Mouse (Mus musculus) myocyte (in vitro differentiated cells): ENCODE measurements around the gene Stum.

Experiments used
- CEBPB ChIP-seq: IDR thresholded peaks from 2 replicates; pipeline ENCODE4 v1.6.1; 2011; ENCODE audit warnings: mild to moderate bottlenecking, moderate library complexity; ENCODE audit not compliant: poor library complexity, insufficient read depth, severe bottlenecking
- MAX ChIP-seq: IDR thresholded peaks from one replicate; pipeline ENCODE4 v1.6.1; 2011; ENCODE audit warnings: low read depth, mild to moderate bottlenecking, control low read depth
- MYOD1 ChIP-seq, 3 experiments: IDR thresholded peaks; one replicate each; pipeline ENCODE4 v1.6.1; 2011; ENCODE audit warnings: control low read depth in 2 of 3, low read depth in 2 of 3, mild to moderate bottlenecking in 2 of 3, moderate library complexity in 1 of 3; ENCODE audit not compliant: insufficient read length in 2 of 3, control insufficient read depth in 1 of 3
- POLR2A ChIP-seq: IDR thresholded peaks from one replicate; pipeline ENCODE4 v1.6.1; 2011; ENCODE audit warnings: low read depth, mild to moderate bottlenecking, control low read depth, moderate library complexity; ENCODE audit not compliant: insufficient read length

DNA sequence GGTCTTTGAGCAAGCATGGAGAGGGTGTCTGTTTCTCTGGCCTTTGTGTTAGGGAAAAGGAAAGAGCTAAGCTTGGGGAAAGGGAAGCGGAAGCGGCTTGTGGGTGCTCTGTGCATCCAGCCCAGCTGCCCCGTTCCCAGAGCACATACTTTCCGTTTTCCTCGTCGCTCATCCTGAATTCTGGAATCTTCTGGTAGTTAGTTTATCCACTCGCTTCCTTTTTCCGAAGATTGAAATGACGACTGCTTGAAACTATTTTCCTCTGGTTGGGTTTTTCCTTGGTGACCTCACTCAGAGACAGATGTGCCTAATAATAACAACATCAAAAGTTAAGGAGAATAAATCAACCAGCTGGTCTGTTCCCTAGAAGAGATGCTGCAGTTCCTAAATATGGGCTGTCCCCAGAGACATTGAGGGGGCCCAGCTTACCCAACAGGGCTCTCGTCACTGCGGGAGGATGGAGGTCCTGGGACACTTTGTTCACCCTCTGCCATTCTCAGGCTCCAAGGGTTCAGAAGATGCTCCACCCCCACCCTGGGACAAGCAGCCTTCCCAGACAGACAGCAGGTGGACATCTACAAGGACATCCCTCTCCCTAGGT is 80.7 kb downstream of the Stum start:
- no peak for TF ChIP-seq CEBPB
- no peak for TF ChIP-seq MYOD1 (IDR thresholded peaks at IDR 0.05; ENCODE audit: control insufficient read depth in 1 of 3, insufficient read length in 2 of 3, low read depth in 2 of 3)
- TF ChIP-seq POLR2A: no peak
- TF ChIP-seq MAX: no peak
